Mouse (Mus musculus) small intestine, adult 2 months (tissue): ENCODE measurements around the gene Myh14. TPM values are rescaled to one million over a fixed set of nuclear protein-coding genes. Genes with fewer than 3 reads are reported as not detected.

Source experiments
- H3K27ac ChIP-seq: fragments of 200-500 bp; 2 replicates; pipeline ENCODE4 v1.5.1; 2012; ENCODE audit warnings: low read depth, low read length, control low read depth, inconsistent platforms; ENCODE audit not compliant: insufficient read depth
- H3K27me3 ChIP-seq: fragments of 200-500 bp; 2 replicates; pipeline ENCODE4 v1.6.1; 2012; ENCODE audit warnings: mild to moderate bottlenecking, moderate library complexity, low read length, inconsistent platforms; ENCODE audit not compliant: control insufficient read depth, insufficient read depth
- H3K36me3 ChIP-seq: fragments of 200-500 bp; 2 replicates; pipeline ENCODE4 v1.6.1; 2012; ENCODE audit warnings: mild to moderate bottlenecking, low read length, control low read depth, inconsistent platforms; ENCODE audit not compliant: control insufficient read depth, insufficient read depth
- H3K4me1 ChIP-seq: fragments of 200-500 bp; 2 replicates; pipeline ENCODE4 v1.6.1; 2012; ENCODE audit warnings: low read length, inconsistent platforms, mixed read lengths; ENCODE audit not compliant: control insufficient read depth, insufficient read depth, insufficient read length
- H3K4me3 ChIP-seq: fragments of 200-500 bp; 2 replicates; pipeline ENCODE4 v1.5.1; 2012; ENCODE audit warnings: low read depth, mild to moderate bottlenecking, control low read depth, inconsistent platforms, low read length, moderate library complexity
- CTCF ChIP-seq: fragments of 200-500 bp; IDR thresholded peaks from 2 replicates; pipeline ENCODE4 v1.5.1; 2012; ENCODE audit warnings: low read depth, mild to moderate bottlenecking, control low read depth, inconsistent platforms, low read length, moderate library complexity, mixed read lengths; ENCODE audit not compliant: insufficient replicate concordance, insufficient read length; ENCODE audit errors: extremely low read depth
- POLR2A ChIP-seq: fragments of 200-500 bp; IDR thresholded peaks from 2 replicates; pipeline ENCODE4 v1.6.1; 2012; ENCODE audit warnings: low read depth, mild to moderate bottlenecking, control low read depth, inconsistent platforms, low read length, moderate library complexity
- WGBS: fragments of 180-500 bp; shearing (Covaris S2); methylation state at CpG from one replicate; pipeline ENCODE4 v1.1.7; 2018; 5-methylcytosine and 5-hydroxymethylcytosine counted together
- polyA plus RNA-seq: library from polyadenylated mRNA; depleted of rRNA; stranded (reverse); fragments of >200 nt; gene quantifications from 2 replicates; pipeline ENCODE4 v1.2.3, GENCODE M21; 2012

Myh14 gene
- polyA plus RNA-seq, 1 experiment = 563 TPM

- Histone ChIP-seq H3K4me1 (no peaks in the 10 kb centered on the region; the same call in none of the 2 replicates), H3K36me3 (peaks cover 25% of the 10 kb centered on the region), H3K27me3 (peaks cover 14% of the 10 kb centered on the region), H3K4me3 (no peak overlapping the region), H3K27ac (no peak overlapping the region)
- no peak for TF ChIP-seq CTCF
- no peak for TF ChIP-seq POLR2A
- WGBS = 12% methylated on average over 11 of the region's 11 CpGs
Observed at GRCm38 (mm10) chr7:44602443-44602842, 68.2 kb downstream of the Myh14 start.

GRCm38 (mm10) chr7:44601646-44602045, 69.0 kb downstream of the Myh14 start:
- Histone ChIP-seq H3K27ac (no peak overlapping the region), H3K27me3 (peaks cover 14% of the 10 kb centered on the region), H3K4me1 (no peaks in the 10 kb centered on the region; the same call in none of the 2 replicates), H3K4me3 (no peak overlapping the region), H3K36me3 (peaks cover 17% of the 10 kb centered on the region)
- TF ChIP-seq CTCF (no peak), POLR2A (no peak)
- WGBS = 18% methylated on average over 18 of the region's 19 CpGs

GRCm38 (mm10) chr7:44600691-44601262, 69.9 kb downstream of the Myh14 start:
- Histone ChIP-seq H3K27ac (no peak overlapping the region), H3K36me3 (peaks cover 11% of the 10 kb centered on the region), H3K4me1 (no peaks in the 10 kb centered on the region), H3K27me3 (peaks cover 14% of the 10 kb centered on the region), H3K4me3 (no peak overlapping the region)
- 77% methylated on average over 10 of the region's 10 CpGs for WGBS
- TF ChIP-seq CTCF (no peak), POLR2A (no peak)

GRCm38 (mm10) chr7:44598336-44598735, 72.3 kb downstream of the Myh14 start:
- no peak overlapping the region for H3K27ac ChIP-seq
- no peaks in the 10 kb centered on the region for H3K36me3 ChIP-seq
- no peak for TF ChIP-seq CTCF
- H3K4me1 ChIP-seq = peaks cover 5% of the 10 kb centered on the region
- no peak overlapping the region for H3K4me3 ChIP-seq
- 74% methylated on average over 12 of the region's 12 CpGs for WGBS
- peaks cover 11% of the 10 kb centered on the region for H3K27me3 ChIP-seq

GRCm38 (mm10) chr7:44597666-44598065, 73.0 kb downstream of the Myh14 start:
- Histone ChIP-seq H3K27ac (no peak overlapping the region), H3K27me3 (peaks cover 10% of the 10 kb centered on the region), H3K4me1 (peaks cover 5% of the 10 kb centered on the region), H3K36me3 (no peaks in the 10 kb centered on the region), H3K4me3 (no peak overlapping the region)
- TF ChIP-seq CTCF (no peak), POLR2A (no peak)
- 82% methylated on average over 4 of the region's 4 CpGs for WGBS

- Histone ChIP-seq H3K4me1 (peaks cover 5% of the 10 kb centered on the region), H3K27me3 (peaks cover 14% of the 10 kb centered on the region), H3K36me3 (no peaks in the 10 kb centered on the region), H3K27ac (no peak overlapping the region), H3K4me3 (no peak overlapping the region)
- WGBS = 46% methylated on average over 5 of the region's 5 CpGs
- TF ChIP-seq POLR2A (no peak), CTCF (no peak)
Observed at GRCm38 (mm10) chr7:44596996-44597538, 73.6 kb downstream of the Myh14 start.

GRCm38 (mm10) chr7:44596051-44596450, 74.6 kb downstream of the Myh14 start:
- Histone ChIP-seq H3K27me3 (peaks cover 16% of the 10 kb centered on the region), H3K4me1 (peaks cover 13% of the 10 kb centered on the region), H3K36me3 (no peaks in the 10 kb centered on the region), H3K27ac (no peak overlapping the region), H3K4me3 (no peak overlapping the region)
- no peak for TF ChIP-seq CTCF
- TF ChIP-seq POLR2A = no peak
- WGBS = 87% methylated on average over 6 of the region's 6 CpGs
